Mouse (Mus musculus) spleen, postnatal 10 days (tissue): ENCODE results near the gene Troap.

Experiments used
- DNase-seq, 2 experiments: peaks; one replicate each; pipeline ENCODE4 v3.0.0; 2021 to 2022; ENCODE audit warnings: low spot score in 2 of 2

The Troap gene

GRCm38 (mm10) chr15:99085997-99086396 is 11.6 kb downstream of the Troap start:
- DNase-seq: no peak

- DNase-seq: peak in 1 of 2 experiments; percentile 72
Measured at GRCm38 (mm10) chr15:99087253-99088075, 13.1 kb downstream of the Troap start, which contains the start of gene C1ql4. C1ql4 (minus strand) TSS chr15:99087817.

- DNase-seq: peak; percentile 65 to 84
Measured at GRCm38 (mm10) chr15:99088292-99088691, 13.9 kb downstream of the Troap start.

GRCm38 (mm10) chr15:99089069-99089468 is 14.7 kb downstream of the Troap start:
- DNase-seq: no peak

- no peak for DNase-seq
Measured at GRCm38 (mm10) chr15:99092870-99093269, 18.5 kb downstream of the Troap start, which contains the start of gene Dnajc22. Dnajc22 (plus strand) TSS chr15:99093170.

GRCm38 (mm10) chr15:99093291-99094258 is 19.2 kb downstream of the Troap start:
- peak in 1 of 2 experiments; percentile 42 for DNase-seq

GRCm38 (mm10) chr15:99094631-99095270 is 20.4 kb downstream of the Troap start:
- no peak for DNase-seq

GRCm38 (mm10) chr15:99095356-99095755 is 21.0 kb downstream of the Troap start:
- no peak for DNase-seq

GRCm38 (mm10) chr15:99096061-99096793 is 21.9 kb downstream of the Troap start:
- DNase-seq: no peak

- DNase-seq: no peak
Measured at GRCm38 (mm10) chr15:99096831-99097500, 22.6 kb downstream of the Troap start.

- DNase-seq: no peak
Measured at GRCm38 (mm10) chr15:99097840-99098492, 23.6 kb downstream of the Troap start.

GRCm38 (mm10) chr15:99098493-99098861 is 24.1 kb downstream of the Troap start:
- DNase-seq: no peak

- DNase-seq: peak in 1 of 2 experiments; percentile 47
Measured at GRCm38 (mm10) chr15:99099139-99099556, 24.8 kb downstream of the Troap start.

GRCm38 (mm10) chr15:99099984-99100383 is 25.6 kb downstream of the Troap start:
- DNase-seq: no peak

GRCm38 (mm10) chr15:99105238-99105637 is 30.9 kb downstream of the Troap start:
- DNase-seq: no peak

- DNase-seq: no peak
Measured at GRCm38 (mm10) chr15:99107866-99108265, 33.5 kb downstream of the Troap start.

- no peak for DNase-seq
Measured at GRCm38 (mm10) chr15:99111139-99111538, 36.8 kb downstream of the Troap start.

- no peak for DNase-seq
Measured at GRCm38 (mm10) chr15:99111809-99112208, 37.4 kb downstream of the Troap start.

GRCm38 (mm10) chr15:99112843-99113395 is 38.5 kb downstream of the Troap start:
- DNase-seq: no peak
